Mouse (Mus musculus): Measurements from ENCODE around the gene Eif4enif1.
"Not testable (repeated sequence)": the region's sequence is repeated elsewhere in the genome, so short reads cannot be mapped to it uniquely, and the experiment has no call there.

Gene Eif4enif1

DNA sequence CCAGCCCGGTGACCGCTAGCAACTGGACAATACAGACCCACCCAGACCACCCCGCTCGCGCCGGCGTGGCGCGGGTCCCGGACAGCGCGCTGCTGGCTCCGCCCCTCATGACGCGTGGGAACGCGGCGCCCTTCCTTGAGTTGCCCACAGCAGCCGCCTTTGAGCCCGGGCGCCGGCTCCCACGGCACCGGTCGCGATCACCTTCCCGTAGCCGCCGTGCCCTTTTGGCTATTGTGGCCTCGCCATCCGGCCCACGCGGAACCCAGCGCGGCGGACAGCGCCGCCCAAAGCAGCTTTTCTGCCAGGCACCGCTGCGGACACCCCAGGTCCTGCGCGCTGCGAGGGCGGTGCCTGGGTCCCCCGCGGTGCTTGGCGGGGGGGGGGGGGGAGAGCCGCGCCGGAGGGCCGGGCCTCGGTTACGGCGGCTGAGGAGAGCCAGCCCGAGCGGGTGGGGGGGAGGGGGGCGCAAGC, at the start of gene Eif4enif1:
Gene Eif4enif1 (plus strand): TSS at position 162 of the 471 bp plus-strand sequence.
- peak; percentile 85 to 95 for DNase-seq (ENCODE audit: low spot score in 2 of 2)

DNA sequence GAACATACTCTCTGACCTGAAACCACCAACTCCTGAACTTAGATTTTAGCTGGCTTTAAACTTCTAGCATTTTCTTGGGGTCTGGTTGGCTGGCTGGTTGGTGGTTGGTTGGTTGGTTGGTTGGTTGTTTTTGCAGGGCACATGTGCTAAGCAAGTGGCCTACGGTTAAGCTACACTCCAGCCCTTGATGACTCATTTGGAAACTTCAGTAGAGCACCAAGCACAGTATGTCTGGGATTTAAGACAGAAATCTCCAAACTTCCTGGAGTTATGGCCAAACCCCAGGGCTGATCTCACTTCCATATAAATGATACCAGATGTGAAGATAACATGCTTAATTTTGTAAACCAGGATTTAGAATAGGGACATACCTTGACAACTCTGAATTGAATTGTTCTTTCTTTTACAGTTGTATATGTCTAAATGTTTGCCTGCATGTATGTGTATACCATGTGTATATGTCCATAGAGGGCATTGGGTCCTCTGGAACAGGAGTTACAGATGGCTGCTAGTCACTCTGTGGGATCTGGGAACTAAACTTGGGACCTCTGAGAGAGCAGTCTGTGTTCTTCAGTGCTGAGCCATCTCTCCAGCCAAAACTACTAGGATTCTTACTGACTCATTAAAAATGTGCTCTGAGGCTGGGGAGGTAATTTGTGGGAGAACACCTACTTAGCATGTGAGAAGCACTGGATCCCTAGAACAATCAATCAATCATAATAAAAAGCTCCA, 48.4 kb upstream of the Eif4enif1 start:
- peak in 1 of 2 experiments; percentile 53 for DNase-seq (ENCODE audit: low spot score in 2 of 2)

DNA sequence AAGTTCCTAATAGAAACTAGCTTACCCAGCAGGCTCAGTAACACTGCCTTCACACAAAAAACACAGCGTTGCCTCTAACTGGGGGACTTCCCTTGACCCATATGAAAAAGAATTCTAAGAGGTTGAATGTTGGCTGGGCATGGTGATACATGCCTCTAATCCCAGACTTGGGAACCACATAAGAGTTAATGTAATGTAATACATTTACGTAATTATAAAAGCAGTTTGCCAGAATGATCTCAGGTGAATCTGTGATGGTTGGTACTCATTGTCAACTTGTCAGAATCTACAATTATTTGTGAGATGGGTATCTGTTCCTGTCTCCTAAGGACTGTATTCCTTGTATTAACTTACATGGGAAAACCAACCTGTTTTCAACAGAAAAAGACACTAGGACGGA, 45.2 kb upstream of the Eif4enif1 start:
- not testable (repeated sequence) for DNase-seq (ENCODE audit: low spot score in 2 of 2)

DNA sequence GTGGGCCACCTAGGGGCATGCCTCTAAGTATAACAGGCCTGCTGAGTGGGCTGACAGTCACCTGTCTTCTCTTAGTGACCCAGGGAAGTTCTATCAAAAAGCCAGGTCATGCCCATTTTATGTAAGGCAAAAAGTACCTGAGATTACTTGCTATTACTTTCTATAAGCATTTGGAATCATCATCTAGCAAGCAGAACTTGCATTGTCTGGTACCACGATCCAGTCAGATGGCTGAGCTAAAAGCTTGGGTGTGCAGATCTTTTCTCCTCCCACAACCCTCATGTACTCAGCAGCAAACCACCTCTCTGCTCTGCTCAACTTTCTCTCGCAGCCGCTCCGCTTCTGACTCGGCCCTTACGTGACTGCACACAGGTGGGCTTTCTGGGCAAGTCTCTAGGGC, 44.2 kb upstream of the Eif4enif1 start:
- DNase-seq (ENCODE audit: low spot score in 2 of 2): peak in 1 of 2 experiments; percentile 39

DNA sequence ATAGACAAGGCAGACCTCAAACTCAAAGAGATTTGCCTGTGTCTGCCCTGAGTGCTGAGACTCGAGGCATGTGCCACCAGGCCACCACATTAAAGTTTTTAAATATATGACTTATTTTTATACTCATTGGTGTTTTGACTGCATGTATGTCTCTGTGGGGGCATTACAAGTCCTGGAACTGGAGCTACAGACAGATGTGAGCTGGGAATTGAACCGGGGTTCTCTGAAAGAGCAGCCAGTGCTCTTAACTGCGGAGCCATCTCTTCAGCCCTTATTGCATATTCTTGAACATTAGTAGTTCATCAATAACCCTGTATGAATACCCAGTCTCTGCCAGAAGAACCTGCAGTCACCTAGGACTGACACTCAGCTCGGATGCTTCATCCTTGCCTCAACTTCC, 43.4 kb upstream of the Eif4enif1 start:
- DNase-seq (ENCODE audit: low spot score in 2 of 2): not testable (repeated sequence)

DNA sequence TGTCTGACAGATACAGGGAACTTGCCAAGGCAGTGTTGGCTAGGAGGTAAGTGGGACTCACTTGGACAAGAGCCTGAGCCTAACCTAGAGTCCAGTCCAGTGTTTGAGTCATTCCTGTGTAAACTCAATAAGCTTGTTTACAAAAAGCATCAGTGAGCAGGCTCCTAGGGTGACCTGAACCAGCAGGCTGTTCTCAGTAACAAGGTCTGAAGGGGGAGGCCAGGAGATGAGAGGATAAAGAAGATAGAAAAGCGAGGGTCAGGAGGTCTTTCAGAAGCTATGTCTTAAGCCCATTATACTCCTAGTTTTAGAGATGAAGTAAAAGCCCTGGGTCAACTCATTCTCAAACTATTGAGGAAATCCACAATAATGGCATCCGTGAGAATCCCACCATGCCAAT, 40.8 kb upstream of the Eif4enif1 start:
- peak in 1 of 2 experiments; percentile 49 for DNase-seq (ENCODE audit: low spot score in 2 of 2)

DNA sequence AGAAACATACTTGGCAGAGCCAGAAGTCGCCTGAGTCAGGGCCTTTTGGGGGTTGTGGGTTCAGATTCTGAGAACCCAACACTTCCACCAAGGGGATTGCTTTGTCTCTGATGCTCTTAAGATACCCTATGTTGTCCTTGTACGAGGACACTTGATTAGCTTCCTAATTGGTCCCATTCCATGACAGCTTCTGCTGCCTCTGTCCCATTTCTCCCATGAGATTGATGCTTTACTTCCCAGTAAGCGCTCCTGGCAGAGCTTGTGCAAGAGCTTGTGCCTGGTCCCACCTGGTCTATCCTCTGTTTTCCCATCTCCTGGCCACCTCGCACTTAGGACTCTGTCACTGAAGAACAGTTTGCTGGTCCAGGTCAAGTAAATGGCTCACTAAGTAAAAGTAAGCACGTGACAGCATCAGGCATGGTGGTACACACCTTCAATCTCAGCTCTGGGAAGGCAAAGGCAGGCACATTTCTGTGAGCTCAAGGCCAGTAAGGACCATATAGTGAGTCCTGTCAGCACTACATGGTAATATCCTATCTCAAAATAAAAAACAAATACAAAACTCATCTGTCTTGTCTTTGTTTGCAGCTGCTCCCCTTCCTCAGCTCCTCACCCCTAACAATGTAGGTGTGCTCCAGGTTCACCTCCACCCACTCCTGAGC, 39.8 kb upstream of the Eif4enif1 start:
- peak in 1 of 2 experiments; percentile 52 for DNase-seq (ENCODE audit: low spot score in 2 of 2)

DNA sequence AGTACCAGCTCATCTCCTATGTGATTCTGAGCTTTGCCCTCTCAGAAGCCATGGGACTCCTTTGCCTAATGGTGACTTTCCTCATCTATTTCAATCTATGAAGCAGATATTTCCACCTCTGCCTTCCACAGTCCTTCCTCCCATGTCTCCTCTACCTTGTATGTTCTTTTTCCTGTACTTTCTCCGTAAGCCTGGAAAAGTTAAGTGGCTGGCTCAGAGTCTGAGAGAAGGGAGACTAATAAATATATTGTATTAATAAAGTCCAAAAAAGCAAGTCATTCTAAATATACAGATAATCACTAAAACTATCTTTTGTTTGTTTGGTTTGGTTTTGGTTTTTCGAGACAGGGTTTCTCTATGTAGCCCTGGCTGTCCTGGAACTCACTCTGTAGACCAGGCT, 39.1 kb upstream of the Eif4enif1 start:
- DNase-seq (ENCODE audit: low spot score in 2 of 2): not testable (repeated sequence)

DNA sequence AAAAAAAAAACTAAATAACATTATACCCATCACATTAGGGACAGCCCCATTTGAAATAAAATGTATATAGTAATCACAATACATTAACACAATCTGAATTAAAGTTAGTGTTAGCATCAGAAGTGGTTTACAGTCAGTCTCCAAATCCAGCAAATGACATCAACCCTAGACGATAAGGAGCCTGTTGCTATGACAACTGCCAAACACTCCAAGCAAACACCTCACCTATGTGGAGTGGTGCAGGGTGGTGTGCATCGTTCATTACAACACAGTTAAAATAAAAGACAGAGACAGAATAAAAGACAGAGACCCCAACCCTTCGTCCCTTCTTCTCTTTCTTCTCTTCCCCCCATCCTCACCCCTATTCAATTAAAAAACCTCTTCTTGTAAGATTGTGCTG, 38.5 kb upstream of the Eif4enif1 start:
- DNase-seq (ENCODE audit: low spot score in 2 of 2): not testable (repeated sequence)

DNA sequence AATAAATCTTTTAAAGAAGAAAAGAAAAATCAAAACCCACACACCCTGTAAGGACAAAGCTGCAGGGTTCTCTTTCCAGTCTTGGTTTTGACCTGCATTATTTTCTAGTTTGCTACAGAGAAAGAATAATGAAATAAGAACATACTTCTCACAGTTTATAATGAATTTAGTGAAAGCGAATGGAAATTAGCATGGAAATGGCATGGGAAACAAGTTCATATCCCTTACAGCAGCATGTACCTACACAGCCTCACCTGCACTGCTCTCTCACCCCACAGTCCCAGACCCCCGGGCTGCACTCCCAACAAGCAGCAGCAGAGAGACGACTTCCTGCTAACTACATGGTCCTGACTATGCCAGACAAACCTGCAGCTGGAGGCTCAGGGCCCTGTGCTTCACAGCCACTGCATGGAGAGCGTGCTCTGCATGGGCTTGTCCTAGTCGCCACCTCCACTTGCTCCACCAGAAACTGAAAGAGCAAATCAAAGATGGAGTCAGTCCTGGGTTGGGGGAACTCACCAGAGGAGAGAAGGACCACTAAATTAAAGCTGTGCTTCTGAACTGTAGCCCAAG, 36.9 kb upstream of the Eif4enif1 start:
- not testable (repeated sequence) for DNase-seq (ENCODE audit: low spot score in 2 of 2)

DNA sequence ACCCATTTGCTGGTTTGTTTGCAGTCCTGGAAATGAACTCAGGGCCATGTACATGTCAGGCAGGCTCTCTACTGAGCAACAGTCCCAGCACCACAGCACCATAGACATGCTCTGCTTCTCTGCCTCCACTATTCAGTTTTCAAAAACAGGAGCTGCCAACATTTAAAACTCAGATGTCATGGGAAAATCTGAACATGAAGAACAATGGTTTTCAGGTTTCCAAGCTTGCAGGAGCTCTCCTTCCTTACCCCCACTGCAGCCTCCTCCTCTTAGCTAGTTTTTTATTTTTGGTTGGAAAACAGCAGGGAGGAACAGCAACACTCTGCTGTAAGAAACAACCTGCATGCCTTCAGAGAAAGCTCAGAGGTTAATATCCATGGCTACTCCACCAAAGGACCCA, 35.9 kb upstream of the Eif4enif1 start:
- DNase-seq (ENCODE audit: low spot score in 2 of 2): not testable (repeated sequence)

DNA sequence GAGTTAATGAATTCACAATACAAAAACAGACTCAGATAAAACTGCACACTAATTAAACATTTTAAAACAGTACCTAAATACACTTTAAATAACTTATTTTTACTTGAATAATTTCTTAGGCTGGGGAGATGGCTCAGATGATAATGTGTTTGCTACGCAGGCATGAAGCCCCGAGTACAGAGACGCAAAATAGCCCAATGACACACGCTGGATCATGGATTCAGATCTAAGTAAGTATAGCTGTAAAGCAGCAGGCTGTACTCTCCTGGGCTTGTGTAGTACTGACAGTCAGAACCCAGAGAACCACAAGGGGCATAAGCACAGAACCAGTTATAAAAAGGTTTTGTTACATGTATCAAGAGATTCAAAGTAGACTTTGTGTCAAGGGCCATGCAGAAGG, 35.1 kb upstream of the Eif4enif1 start:
- DNase-seq (ENCODE audit: low spot score in 2 of 2): not testable (repeated sequence)

DNA sequence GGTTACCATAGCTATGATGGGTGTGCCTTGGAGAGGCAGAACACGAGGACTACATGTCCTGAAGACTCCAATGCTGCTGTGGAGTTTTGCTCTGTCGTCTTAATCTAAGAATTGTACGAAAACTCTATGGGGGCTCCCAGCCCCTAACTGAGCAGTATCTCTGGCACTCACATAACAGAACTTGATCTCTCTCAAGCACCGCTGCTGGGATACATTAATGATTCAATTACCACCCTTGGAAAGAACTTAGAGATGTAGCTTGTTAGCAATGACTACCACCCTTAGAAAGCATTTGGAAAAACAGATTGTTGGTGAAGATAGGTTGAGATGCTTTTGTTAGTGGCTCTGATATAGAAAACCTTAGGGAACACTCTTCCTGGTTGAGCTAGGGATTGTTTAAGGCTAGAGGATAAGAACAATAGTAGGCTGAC, 34.6 kb upstream of the Eif4enif1 start:
- DNase-seq (ENCODE audit: low spot score in 2 of 2): peak in 1 of 2 experiments; percentile 40

DNA sequence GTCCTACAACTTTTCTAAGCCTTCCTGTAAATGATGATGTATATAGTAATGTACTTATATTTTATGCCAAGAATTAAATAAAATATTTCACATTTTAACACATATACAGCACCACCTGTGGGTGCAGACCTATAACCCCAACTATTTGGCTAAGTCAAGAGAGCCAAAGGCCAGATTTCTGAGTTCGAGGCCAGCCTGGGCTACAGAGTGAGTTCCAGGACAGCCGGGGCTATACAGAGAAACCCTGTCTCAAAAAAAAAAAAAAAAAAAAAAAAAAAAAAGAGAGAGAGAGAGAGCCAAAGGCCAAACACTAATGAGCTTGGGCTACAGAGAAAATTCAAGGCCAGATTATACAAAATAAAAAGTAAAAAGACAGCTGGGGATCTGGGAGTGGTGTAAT, 33.1 kb upstream of the Eif4enif1 start:
- DNase-seq (ENCODE audit: low spot score in 2 of 2): not testable (repeated sequence)

DNA sequence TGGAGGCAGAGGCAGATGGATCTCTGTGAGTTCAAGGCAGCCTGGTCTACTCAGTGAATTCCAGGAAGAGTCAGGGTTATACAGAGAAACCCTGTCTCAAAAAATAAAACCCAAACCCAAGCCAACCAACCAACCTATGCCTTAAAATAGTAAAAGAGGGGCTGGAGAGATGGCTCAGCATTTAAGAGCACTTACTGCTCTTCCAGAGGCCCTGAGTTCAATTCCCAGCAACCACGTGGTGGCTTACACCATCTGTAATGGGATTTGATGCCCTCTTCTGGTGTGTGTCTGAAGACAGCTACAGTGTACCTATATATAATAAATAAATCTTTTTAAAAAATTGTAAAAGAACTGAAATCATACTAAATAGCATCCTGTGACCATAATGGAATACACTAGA, 30.3 kb upstream of the Eif4enif1 start:
- DNase-seq (ENCODE audit: low spot score in 2 of 2): peak in 1 of 2 experiments; percentile 44

DNA sequence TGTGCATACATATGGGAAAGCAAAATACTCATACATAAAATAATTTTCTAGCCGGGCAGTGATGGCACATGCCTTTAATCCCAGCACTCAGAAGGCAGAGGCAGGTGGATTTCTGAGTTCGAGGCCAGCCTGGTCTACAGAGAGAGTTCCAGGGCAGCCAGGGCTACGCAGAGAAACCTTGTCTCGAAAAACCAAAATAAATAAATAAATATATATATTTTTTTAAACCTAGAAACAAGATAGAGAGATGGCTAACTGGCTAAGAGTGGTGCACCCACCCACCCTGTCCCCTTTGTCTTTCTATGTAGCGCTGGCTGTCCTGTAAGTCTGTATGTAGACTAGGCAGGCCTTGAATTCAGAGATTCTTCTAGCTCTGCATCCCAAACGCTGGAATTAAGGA, 29.7 kb upstream of the Eif4enif1 start:
- not testable (repeated sequence) for DNase-seq (ENCODE audit: low spot score in 2 of 2)

DNA sequence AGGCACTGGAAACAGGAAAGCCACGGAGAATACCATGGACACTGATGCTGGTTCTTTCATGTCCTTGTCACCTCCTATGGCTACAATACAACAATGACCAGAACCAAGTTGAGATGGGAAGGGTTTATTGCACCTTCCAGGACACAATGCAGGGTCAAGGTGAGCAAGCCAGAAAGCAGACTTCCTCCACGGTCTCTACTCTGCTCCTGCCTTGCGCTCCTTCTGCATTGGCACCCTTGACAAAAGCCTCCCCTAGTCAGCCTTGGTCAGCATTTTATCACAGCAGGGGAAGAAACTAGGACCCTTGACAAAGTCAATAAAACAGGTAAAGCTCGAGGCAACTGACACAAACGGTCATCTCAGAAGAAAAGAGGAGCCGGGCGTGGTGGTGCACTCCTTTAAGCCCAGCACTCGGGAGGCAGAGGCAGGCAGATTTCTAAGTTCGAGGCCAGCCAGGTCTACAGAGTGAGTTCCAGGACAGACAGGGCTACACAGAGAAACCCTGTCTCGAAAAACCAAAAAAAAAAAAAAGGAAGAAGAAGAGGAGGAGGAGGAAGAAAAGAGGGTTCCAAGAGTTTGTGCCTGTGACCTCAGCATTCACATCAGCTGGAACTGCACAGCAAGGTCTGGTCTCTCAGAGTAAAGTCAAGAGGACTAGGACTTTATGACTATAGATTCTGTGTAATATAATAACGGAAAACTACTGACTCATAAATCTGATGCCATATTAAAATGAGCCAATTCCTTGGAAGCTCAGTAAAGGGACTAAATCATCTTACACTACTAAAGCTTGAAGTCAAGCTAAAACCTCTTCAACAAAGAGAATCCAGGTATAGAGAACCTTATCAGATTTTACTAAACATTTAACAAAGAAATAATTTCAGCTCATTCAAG, 28.5 kb upstream of the Eif4enif1 start:
- DNase-seq (ENCODE audit: low spot score in 2 of 2): peak in 1 of 2 experiments; percentile 46

DNA sequence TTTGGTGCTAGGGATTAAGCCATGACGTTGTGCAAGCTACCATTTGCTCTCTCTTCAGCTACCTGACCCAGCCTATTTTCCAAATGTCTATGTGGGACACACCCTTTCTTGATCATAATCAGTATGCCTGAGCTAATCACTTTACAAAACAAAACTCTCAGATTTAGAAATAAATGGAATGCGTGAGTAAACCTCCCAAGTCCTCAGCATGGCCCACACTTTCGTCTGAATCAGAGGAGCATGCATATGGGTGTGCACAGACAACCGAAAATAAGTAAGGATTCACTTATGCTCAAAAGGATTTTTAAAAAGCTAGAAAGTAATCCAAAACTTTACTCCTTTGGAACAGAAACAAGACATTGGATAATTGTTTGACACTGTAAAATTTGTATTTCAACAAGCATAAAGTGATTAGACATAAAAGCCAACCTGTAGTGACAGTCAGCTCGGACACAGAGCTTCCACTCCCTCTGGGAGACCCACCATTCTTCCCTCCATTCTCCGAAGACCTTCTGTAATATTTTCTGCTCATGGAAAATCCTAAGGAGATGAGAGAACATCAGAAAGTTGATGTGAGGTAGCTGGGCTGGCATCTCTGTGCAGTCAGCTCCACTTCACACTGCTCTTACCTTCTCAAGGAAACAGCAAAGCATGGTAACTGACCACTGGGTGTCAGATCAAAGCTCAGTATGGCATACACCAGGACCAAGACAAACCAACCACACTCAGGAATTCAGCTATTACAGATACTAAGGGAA, 23.0 kb upstream of the Eif4enif1 start:
- not testable (repeated sequence) for DNase-seq (ENCODE audit: low spot score in 2 of 2)

DNA sequence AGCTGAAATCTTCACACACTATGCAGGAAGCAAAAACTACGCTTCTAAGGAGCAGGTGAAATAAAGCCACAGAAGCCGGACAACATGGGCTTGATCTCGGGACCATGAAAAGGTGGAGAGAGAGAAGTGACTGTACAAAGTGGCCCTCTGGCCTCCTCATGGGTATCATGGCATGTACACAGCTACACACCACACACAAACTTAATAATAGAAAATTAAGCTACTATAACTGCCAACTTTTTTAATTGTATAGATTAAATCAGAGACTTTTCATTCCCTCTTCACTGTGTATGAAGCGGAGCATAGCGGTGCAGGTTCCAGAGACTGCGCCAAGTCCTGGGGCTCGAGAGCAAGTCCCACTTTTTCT, 22.5 kb upstream of the Eif4enif1 start:
- DNase-seq (ENCODE audit: low spot score in 2 of 2): not testable (repeated sequence)

DNA sequence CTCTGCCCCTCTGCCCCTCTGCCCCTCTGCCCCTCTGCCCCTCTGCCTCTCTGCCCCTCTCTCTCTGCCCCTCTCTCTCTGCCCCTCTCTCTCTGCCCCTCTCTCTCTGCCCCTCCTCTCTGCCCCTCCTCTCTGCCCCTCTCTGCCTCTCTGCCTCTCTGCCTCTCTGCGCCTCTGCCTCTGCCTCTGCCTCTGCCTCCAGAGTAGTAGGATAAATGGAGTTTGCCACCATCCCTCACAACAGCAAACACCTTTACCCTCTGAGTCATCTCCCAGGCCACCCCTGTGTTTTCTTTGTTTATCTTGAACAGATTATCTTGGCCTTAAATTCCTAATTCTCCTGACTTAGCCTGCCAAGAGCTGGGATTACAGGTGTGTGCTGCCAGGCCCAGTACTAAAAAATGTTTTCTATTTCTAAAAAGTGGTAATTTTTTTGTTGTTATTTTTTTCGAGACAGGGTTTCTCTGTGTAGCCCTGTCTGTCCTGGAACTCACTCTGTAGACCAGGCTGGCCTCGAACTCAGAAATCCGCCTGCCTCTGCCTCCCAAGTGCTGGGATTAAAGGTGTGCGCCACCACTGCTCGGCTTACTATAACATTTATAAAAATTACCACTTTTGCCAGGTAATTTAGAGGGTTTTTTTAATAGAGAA, 21.6 kb upstream of the Eif4enif1 start:
- not testable (repeated sequence) for DNase-seq (ENCODE audit: low spot score in 2 of 2)
